Mouse (Mus musculus) hindbrain, embryonic 12.5 days (tissue): ENCODE data around the gene Pmf1. TPM values are rescaled to one million over a fixed set of nuclear protein-coding genes. Genes with fewer than 3 reads are reported as not detected.
A peak's percentile ranks its signal among the peaks of the same experiment; 100 is the strongest.

ENCODE experiments used
- ATAC-seq: fragments of 200-750 bp; cut with Nextera tagmentation; 2 replicates; pipeline ENCODE4 v1.8.0; 2017; ENCODE audit warnings: moderate TSS enrichment; ENCODE audit not compliant: low FRiP score
- H3K27ac ChIP-seq: fragments of 300-500 bp; sonication (generic); 2 replicates; pipeline ENCODE4 v1.5.1; 2016; ENCODE audit warnings: mild to moderate bottlenecking
- H3K27me3 ChIP-seq: fragments of 300-500 bp; sonication (generic); 2 replicates; pipeline ENCODE4 v1.6.1; 2016; ENCODE audit warnings: mild to moderate bottlenecking
- H3K36me3 ChIP-seq: fragments of 300-500 bp; sonication (generic); 2 replicates; pipeline ENCODE4 v1.6.1; 2016; ENCODE audit warnings: mild to moderate bottlenecking
- H3K4me1 ChIP-seq: fragments of 300-500 bp; sonication (generic); 2 replicates; pipeline ENCODE4 v1.6.1; 2016
- H3K4me2 ChIP-seq: fragments of 300-500 bp; sonication (generic); replicated peaks from 2 replicates; pipeline ENCODE4 v1.6.1; 2016; ENCODE audit warnings: mild to moderate bottlenecking
- H3K4me3 ChIP-seq: fragments of 300-500 bp; sonication (generic); 2 replicates; pipeline ENCODE4 v1.5.1; 2016; ENCODE audit warnings: mild to moderate bottlenecking
- H3K9ac ChIP-seq: fragments of 300-500 bp; sonication (generic); 2 replicates; pipeline ENCODE4 v1.6.1; 2016; ENCODE audit warnings: mild to moderate bottlenecking, moderate library complexity
- H3K9me3 ChIP-seq: fragments of 300-500 bp; sonication (generic); replicated peaks from 2 replicates; pipeline ENCODE4 v1.6.1; 2016; ENCODE audit warnings: mild to moderate bottlenecking
- WGBS: fragments of 180-500 bp; shearing (Covaris S2); methylation state at CpG from one replicate; pipeline ENCODE4 v1.1.7; 2016; 5-methylcytosine and 5-hydroxymethylcytosine counted together
- polyA plus RNA-seq: library from polyadenylated mRNA; unstranded; fragments of >200 nt; fragmentation: Nextera tagmentation; extraction: Ambion mirVana; gene quantifications from 2 replicates; pipeline ENCODE4 v1.2.1, GENCODE M21; 2016

The Pmf1 gene
- 73.3 and 82.3 TPM in 2 replicates for polyA plus RNA-seq

DNA sequence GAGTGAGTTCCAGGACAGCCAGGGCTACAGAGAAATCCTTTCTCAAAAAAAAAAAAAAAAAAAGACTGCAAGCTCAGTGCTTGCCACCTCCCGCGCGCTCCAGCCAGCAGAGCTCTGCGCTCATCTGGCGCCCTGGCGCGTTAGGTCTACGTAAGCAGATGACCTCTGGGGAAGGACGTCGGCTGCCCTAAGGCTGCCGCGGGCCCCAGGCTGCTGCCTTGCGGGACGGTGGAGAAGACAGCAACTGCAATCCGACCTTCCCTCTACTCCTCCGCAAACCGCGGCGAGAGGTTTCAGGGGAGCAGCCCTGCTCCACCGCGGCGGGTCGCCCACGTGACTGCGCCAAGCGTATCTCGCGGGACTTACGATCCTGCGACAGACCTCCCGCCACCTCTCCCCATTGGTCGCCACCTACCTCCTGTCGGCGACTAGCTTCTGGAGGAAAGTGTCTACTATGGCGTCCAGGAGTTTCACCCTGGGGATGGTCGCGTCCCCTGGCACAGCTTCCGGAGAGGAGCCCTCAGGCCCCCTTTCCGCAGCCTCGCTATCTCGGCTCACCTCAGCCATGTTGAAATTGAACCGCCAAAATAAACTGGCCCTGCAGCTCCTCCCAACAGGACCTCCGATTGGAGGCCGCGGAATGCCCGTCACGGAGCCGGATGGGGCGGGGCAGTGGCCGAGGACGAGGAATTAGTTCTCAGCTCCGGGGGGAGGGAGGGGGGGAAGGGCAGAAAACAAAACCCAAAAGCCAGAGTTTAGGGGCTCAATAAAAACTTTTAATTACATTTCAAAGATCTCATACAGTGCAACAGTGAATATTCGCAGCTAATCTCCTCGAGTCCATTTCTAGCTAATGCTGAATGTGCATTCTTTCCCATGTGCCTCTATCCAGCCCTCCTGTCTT, at the start of gene Pmf1:
Gene Pmf1 (minus strand): TSS at position 591 of the 904 bp plus-strand sequence.
- Histone ChIP-seq H3K27ac (peak within 1 kb of the TSS; percentile 85), H3K4me2 (peak within 1 kb of the TSS; percentile 72), H3K36me3 (peaks cover 25% of the 10 kb centered on the region), H3K27me3 (no peaks in the 10 kb centered on the region), H3K9ac (peak within 1 kb of the TSS; percentile 86), H3K9me3 (no peaks in the 10 kb centered on the region), H3K4me1 (peaks cover 22% of the 10 kb centered on the region), H3K4me3 (peak within 1 kb of the TSS; percentile 75)
- under 1% methylated on average over 54 of the region's 54 CpGs for WGBS
- peak; percentile 91 for ATAC-seq

DNA sequence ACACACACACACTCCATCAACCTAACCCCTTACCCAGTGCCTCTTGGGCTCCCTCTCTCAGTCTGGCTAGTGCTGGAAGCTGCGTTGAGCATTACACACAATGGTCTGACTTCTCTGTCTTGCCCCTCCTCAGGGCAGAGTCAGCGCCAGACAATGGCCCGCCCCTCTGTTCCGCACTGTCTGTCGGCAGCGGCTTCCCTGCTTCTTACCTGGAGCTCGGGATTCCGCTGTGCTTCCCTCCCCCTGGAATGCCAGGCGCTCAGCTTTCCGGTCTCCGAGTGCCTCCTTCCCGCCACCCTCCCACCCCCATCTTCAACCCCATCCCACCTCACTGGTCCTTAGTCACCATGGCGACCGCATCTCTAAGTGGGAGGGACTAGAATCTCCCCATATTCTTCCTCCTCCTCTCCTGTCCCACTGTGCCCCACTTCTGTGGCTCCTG, 48.7 kb upstream of the Pmf1 start:
- Histone ChIP-seq H3K27me3 (peaks cover 11% of the 10 kb centered on the region; the same call in 1 of the 2 replicates), H3K27ac (peak overlapping the region; percentile 83), H3K9me3 (no peaks in the 10 kb centered on the region)

DNA sequence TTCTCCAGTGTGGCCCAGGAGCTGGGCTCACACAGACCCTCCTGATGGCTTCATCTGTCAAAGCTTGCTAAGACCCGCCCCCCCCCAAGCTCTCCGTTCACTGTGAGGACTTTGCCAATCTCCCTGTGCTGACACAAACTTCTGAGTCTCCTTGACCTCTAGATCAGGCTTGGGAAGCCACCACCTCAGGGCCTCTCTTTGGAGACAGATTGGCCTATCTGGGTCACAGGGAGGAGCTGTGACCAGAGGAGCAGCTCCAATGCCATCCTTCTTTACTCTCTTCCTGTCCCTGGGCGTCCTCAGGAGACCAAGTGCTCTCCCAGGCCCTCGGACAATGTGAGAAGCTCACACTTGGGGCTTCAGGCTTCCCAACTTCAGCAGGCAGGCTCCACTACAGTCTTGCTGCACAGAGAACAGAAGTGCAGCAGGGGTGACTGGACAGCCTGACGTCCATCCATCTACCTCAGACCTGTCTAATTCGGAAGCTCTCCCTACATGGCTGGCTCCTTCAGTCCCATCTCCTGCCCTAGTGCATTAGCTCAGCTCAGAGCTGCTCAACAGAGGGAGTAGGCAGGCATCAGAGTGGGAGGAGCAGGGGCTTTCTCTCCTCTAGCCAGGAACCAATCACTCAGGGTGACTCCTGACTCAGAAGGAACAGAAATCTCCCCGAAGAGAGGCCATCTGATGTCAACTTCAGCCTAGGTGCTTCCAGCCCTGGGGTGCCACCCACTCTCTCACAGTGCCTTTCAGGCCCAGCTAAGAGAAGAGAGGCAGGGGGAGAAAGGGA, 46.8 kb upstream of the Pmf1 start:
- Histone ChIP-seq H3K9me3 (no peaks in the 10 kb centered on the region), H3K27ac (peak overlapping the region; percentile 3; the same call in 1 of the 2 replicates), H3K27me3 (peaks cover 19% of the 10 kb centered on the region), H3K4me1 (peaks cover 38% of the 10 kb centered on the region), H3K4me2 (peak overlapping the region; percentile 59), H3K4me3 (peak overlapping the region; percentile 45), H3K9ac (peak overlapping the region; percentile 61), H3K36me3 (0 out of 2 replicates have a peak, but pooled peaks cover 3% of the 10 kb centered on the region)
- no peak for ATAC-seq
- WGBS: 63% methylated on average over 7 of the region's 7 CpGs

More for the DNA sequence above, 48.7 kb upstream of the Pmf1 start:
- peak overlapping the region; percentile 45 for H3K4me3 ChIP-seq
- no peaks in the 10 kb centered on the region for H3K36me3 ChIP-seq
- WGBS: 1% methylated on average over 14 of the region's 14 CpGs
- peak overlapping the region; percentile 59 for H3K4me2 ChIP-seq
- peaks cover 38% of the 10 kb centered on the region for H3K4me1 ChIP-seq
- peak; percentile 79 for ATAC-seq
- peak overlapping the region; percentile 76 for H3K9ac ChIP-seq

DNA sequence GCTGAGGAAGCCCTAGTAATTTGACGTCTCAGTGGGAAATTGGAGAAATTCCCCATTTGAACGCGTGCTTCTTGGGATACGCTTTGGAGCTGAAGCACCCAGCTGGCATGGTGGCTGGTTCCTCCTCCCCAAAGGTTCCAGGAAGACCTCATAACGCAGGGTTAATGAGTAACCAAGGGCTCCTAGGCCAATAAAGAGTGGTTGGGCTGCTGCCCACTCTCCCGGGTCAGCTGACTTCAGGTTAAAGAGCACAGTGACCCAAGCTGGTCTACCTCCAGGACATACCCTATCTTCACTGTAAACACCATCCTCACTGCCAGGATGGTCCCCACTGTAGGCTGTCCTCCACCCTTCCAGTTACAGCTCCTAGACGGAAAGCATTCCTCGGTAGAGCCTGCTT, 46.2 kb upstream of the Pmf1 start:
- Histone ChIP-seq H3K9ac (no peak overlapping the region), H3K27ac (no peak overlapping the region), H3K4me1 (peaks cover 37% of the 10 kb centered on the region), H3K9me3 (no peaks in the 10 kb centered on the region), H3K4me2 (no peak overlapping the region), H3K36me3 (0 out of 2 replicates have a peak, but pooled peaks cover 3% of the 10 kb centered on the region), H3K4me3 (no peak overlapping the region), H3K27me3 (peaks cover 23% of the 10 kb centered on the region)
- 82% methylated on average over 8 of the region's 8 CpGs for WGBS
- ATAC-seq: no peak

DNA sequence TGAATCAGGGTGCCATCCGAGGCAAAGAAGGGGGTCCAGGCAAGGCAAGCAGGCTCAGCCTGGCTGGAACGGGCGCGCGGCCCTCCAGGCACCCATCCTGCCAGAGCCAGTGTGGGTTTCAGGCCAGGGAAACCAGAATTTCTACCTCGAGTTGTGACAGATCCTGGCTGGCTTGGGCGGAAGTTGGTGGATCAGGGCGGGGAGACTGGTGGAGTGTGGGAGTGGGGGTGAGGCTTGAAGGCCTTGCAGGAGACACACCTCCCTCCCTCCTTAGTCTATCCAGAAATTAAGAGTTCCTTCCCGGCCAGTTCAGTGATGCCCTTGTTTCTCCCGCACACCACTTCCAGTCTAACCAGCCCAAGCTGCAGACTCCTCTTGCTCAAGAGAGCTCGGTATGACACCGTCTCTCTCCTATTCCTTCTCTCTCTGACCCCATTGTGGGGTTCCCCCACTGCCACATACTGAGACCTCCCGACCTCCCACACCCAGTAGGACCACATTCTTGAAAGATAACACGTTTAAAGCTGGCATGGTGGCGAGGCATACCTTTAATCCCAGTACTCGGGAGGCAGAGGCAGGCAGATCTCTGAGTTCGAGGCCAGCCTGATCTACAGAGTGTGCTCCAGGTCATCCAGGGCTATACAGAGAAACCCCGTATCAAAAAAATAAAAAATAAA, 45.6 kb upstream of the Pmf1 start:
- H3K27me3 ChIP-seq: peaks cover 20% of the 10 kb centered on the region
- no peak overlapping the region for H3K4me3 ChIP-seq
- H3K4me2 ChIP-seq: no peak overlapping the region
- no peak overlapping the region for H3K27ac ChIP-seq
- H3K4me1 ChIP-seq: peaks cover 31% of the 10 kb centered on the region
- WGBS: 82% methylated on average over 18 of the region's 18 CpGs
- no peak overlapping the region for H3K9ac ChIP-seq
- ATAC-seq: no peak
- H3K36me3 ChIP-seq: 0 out of 2 replicates have a peak, but pooled peaks cover 6% of the 10 kb centered on the region
- no peaks in the 10 kb centered on the region for H3K9me3 ChIP-seq

DNA sequence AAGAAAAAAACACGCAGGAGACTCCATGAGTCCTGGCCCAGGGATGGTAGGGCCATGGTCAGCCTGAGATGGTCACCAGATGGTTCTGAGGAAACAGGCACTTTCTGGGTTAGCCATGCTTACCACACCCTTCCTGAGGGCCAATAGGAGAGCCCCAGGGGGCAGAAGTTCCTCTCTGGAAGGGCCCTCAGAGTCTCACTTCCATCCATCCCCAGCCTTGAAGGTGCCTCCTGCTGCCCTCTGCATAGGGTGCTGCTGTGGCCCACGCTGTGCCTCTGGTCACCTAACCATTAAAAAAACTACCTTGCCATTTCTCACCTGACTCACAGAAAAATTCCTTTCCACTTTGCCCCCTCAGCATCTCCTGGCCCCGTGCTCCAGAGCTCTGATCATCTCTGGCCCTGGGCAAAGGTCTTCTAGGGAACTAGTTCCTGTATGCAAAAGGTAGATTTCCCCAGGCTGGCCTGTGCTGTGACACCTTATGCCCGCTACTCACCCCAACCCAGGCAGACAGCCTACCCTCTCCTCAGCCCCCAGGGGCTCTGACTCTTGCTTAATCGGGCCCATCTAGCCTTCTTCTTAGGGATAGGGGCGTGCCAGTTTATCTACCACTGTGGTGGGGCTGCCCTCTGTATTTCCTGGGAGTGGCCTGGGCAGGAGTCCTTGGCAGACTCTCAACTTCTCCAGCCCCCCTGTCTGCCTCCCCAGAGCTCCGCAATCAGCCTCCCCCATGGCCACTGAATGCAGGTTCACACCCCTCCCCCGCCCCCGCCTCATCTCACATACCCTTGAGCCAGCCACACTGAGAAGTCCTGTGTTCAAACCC, 44.8 kb upstream of the Pmf1 start:
- Histone ChIP-seq H3K4me2 (no peak overlapping the region), H3K27me3 (peaks cover 16% of the 10 kb centered on the region), H3K36me3 (0 out of 2 replicates have a peak, but pooled peaks cover 10% of the 10 kb centered on the region), H3K27ac (no peak overlapping the region), H3K4me1 (peaks cover 31% of the 10 kb centered on the region), H3K4me3 (no peak overlapping the region), H3K9me3 (no peaks in the 10 kb centered on the region), H3K9ac (peak overlapping the region; percentile 23; the same call in 1 of the 2 replicates)
- WGBS: 62% methylated on average over 9 of the region's 9 CpGs
- ATAC-seq: no peak

DNA sequence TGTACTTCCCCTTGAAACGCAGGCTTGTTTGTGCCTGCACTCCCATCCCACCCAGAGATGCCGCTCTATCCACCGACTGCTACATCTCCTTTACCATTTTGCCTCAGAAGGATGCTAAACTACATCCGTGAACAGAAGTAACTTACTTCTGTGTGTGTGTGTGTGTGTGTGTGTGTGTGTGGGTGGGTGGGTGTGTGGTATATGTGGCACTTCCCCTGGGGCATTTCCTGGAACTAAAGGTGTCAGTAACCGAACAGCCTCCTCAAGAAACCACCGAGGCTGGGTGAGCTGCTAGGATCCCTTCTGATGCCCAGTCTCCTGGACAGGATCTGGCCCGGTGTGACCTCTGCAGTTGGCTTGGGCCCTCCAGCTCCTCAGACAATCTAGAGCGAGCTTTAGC, 43.9 kb upstream of the Pmf1 start:
- H3K27me3 ChIP-seq: peaks cover 22% of the 10 kb centered on the region

DNA sequence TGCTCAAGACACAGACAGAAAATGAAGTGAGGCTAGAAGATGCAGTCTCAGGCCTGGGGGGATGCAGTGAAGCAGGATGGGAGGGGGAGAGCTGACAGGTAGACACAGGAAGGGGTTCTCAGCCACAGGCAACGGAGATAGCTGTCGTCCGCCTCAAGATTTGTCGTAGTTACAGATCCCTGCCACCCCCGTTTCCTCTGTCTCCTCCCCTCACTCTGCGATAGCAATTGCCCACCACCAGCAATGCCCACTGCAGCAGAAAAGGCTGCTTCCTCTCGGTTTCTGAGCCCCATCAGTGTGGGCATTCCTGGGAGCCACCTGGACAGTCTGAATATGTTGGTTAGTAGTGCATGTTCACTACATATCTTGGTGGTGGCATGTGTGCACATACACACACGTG, 43.2 kb upstream of the Pmf1 start:
- Histone ChIP-seq H3K36me3 (0 out of 2 replicates have a peak, but pooled peaks cover 10% of the 10 kb centered on the region), H3K27ac (no peak overlapping the region), H3K4me3 (no peak overlapping the region), H3K4me2 (no peak overlapping the region), H3K27me3 (peaks cover 22% of the 10 kb centered on the region), H3K9me3 (no peaks in the 10 kb centered on the region), H3K9ac (no peak overlapping the region; the same call in 1 of the 2 replicates), H3K4me1 (peaks cover 34% of the 10 kb centered on the region)
- ATAC-seq: no peak
- WGBS: 70% methylated on average over 8 of the region's 8 CpGs

More for the DNA sequence above, 43.9 kb upstream of the Pmf1 start:
- peaks cover 39% of the 10 kb centered on the region for H3K4me1 ChIP-seq
- H3K9ac ChIP-seq: no peak overlapping the region
- 0 out of 2 replicates have a peak, but pooled peaks cover 10% of the 10 kb centered on the region for H3K36me3 ChIP-seq
- no peaks in the 10 kb centered on the region for H3K9me3 ChIP-seq
- no peak overlapping the region for H3K4me2 ChIP-seq
- ATAC-seq: no peak
- H3K4me3 ChIP-seq: no peak overlapping the region
- 81% methylated on average over 8 of the region's 8 CpGs for WGBS
- H3K27ac ChIP-seq: no peak overlapping the region

DNA sequence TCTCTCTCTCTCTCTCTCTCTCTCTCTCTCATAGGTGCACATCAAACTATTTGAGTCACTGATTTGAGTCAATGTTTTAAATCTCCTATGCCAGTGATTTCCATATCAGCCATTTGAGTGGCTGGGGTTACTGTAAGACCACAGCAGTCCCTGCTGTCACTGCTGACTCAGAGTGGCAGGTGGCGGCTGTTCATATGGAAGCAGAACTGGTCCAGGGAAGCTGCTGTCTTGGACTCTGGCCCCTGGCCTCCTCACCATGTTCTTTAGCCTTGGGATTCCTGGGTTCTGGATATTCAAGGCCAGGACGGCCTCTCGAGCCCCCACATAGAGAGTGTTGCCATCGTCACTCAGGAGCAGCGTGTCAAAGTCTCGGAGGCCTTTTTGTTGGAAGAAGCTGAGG, 42.6 kb upstream of the Pmf1 start:
- no peaks in the 10 kb centered on the region for H3K9me3 ChIP-seq
- H3K4me1 ChIP-seq: peaks cover 30% of the 10 kb centered on the region
- H3K27ac ChIP-seq: no peak overlapping the region
- H3K4me2 ChIP-seq: no peak overlapping the region
- no peak overlapping the region for H3K4me3 ChIP-seq
- no peak overlapping the region for H3K9ac ChIP-seq
- H3K36me3 ChIP-seq: 0 out of 2 replicates have a peak, but pooled peaks cover 15% of the 10 kb centered on the region
- WGBS: 69% methylated on average over 6 of the region's 6 CpGs
- peaks cover 22% of the 10 kb centered on the region for H3K27me3 ChIP-seq
- ATAC-seq: no peak

DNA sequence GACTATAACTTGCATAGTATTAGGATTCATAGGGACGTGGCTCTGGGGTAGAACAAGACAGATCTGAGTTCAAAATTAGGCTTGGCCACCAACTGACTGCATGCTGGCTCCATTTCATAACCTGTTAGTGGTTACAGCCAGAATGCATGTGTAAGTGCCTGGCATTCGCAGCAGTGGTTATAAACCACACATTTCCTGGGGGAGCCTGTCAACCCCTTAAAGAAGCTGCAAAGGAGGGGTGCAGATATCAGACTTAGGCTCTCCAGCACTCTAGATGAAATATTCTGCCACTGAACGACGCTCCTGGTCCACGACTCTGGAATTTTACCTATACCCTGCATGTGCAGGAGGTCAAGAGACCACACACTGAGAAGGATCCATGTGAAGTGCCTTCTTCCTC, 42.1 kb upstream of the Pmf1 start:
- ATAC-seq: no peak
- WGBS: 76% methylated on average over 5 of the region's 5 CpGs

More for the DNA sequence above, 42.1 kb upstream of the Pmf1 start:
- Histone ChIP-seq H3K27ac (no peak overlapping the region), H3K4me2 (no peak overlapping the region), H3K4me3 (no peak overlapping the region), H3K9ac (no peak overlapping the region), H3K9me3 (no peaks in the 10 kb centered on the region), H3K4me1 (peaks cover 26% of the 10 kb centered on the region), H3K36me3 (0 out of 2 replicates have a peak, but pooled peaks cover 18% of the 10 kb centered on the region), H3K27me3 (peaks cover 22% of the 10 kb centered on the region)
